Mouse (Mus musculus) stomach, postnatal 0 days (tissue): ENCODE results near the gene Pirt. TPM values are rescaled to one million over a fixed set of nuclear protein-coding genes. Genes with fewer than 3 reads are reported as not detected.

ENCODE experiments used
- ATAC-seq: fragments of 200-750 bp; cut with Nextera tagmentation; 2 replicates; pipeline ENCODE4 v1.8.0; 2017; ENCODE audit not compliant: low FRiP score, low TSS enrichment
- DNase-seq: peaks from one replicate; pipeline ENCODE4 v3.0.0-alpha.2; 2016; ENCODE audit warnings: low spot score
- H3K27ac ChIP-seq: fragments of 300-500 bp; sonication (generic); replicated peaks from 2 replicates; pipeline ENCODE4 v1.5.1; 2014; ENCODE audit warnings: mild to moderate bottlenecking, control low read depth
- H3K27me3 ChIP-seq: fragments of 300-500 bp; sonication (generic); 2 replicates; pipeline ENCODE4 v1.6.1; 2014; ENCODE audit warnings: low read length; ENCODE audit not compliant: control insufficient read depth, insufficient read depth
- H3K36me3 ChIP-seq: fragments of 300-500 bp; sonication (generic); 2 replicates; pipeline ENCODE4 v1.6.1; 2014; ENCODE audit warnings: low read length, mixed read lengths; ENCODE audit not compliant: control insufficient read depth, insufficient read depth
- H3K4me1 ChIP-seq: fragments of 300-500 bp; sonication (generic); replicated peaks from 2 replicates; pipeline ENCODE4 v1.6.1; 2014; ENCODE audit warnings: antibody characterized with exemption; ENCODE audit not compliant: control insufficient read depth, insufficient read depth
- H3K4me2 ChIP-seq: fragments of 300-500 bp; sonication (generic); replicated peaks from 2 replicates; pipeline ENCODE4 v1.6.1; 2014; ENCODE audit warnings: low read depth, mild to moderate bottlenecking, control low read depth, moderate library complexity
- H3K4me3 ChIP-seq: fragments of 300-500 bp; sonication (generic); 2 replicates; pipeline ENCODE4 v1.5.1; 2014; ENCODE audit warnings: low read depth, low read length, control low read depth
- H3K9ac ChIP-seq: fragments of 300-500 bp; sonication (generic); 2 replicates; pipeline ENCODE4 v1.6.1; 2014; ENCODE audit warnings: mild to moderate bottlenecking, low read length, control low read depth, mixed read lengths
- H3K9me3 ChIP-seq: fragments of 300-500 bp; sonication (generic); 2 replicates; pipeline ENCODE4 v1.6.1; 2016; ENCODE audit warnings: low read length; ENCODE audit not compliant: control insufficient read depth
- CTCF ChIP-seq: IDR thresholded peaks from 2 replicates; pipeline ENCODE4 v1.5.1; 2016; ENCODE audit warnings: antibody characterized with exemption, low read depth, mild to moderate bottlenecking, moderate library complexity
- EP300 ChIP-seq: optimal IDR thresholded peaks from 2 replicates; pipeline ENCODE3; 2016; ENCODE audit warnings: antibody characterized with exemption
- WGBS: fragments of 180-500 bp; shearing (Covaris S2); extraction: QIAGEN DNeasy Blood & Tissue Kit; methylation state at CpG from one replicate; pipeline ENCODE4 v1.1.7; 2014; 5-methylcytosine and 5-hydroxymethylcytosine counted together
- polyA plus RNA-seq: library from polyadenylated mRNA; unstranded; fragments of >200 nt; fragmentation: Nextera tagmentation; extraction: Ambion mirVana; gene quantifications from 2 replicates; pipeline ENCODE4 v1.2.1, GENCODE M21; 2015

Gene Pirt
- polyA plus RNA-seq, 1 experiment from 2014 or later, result 5.6 TPM

DNA sequence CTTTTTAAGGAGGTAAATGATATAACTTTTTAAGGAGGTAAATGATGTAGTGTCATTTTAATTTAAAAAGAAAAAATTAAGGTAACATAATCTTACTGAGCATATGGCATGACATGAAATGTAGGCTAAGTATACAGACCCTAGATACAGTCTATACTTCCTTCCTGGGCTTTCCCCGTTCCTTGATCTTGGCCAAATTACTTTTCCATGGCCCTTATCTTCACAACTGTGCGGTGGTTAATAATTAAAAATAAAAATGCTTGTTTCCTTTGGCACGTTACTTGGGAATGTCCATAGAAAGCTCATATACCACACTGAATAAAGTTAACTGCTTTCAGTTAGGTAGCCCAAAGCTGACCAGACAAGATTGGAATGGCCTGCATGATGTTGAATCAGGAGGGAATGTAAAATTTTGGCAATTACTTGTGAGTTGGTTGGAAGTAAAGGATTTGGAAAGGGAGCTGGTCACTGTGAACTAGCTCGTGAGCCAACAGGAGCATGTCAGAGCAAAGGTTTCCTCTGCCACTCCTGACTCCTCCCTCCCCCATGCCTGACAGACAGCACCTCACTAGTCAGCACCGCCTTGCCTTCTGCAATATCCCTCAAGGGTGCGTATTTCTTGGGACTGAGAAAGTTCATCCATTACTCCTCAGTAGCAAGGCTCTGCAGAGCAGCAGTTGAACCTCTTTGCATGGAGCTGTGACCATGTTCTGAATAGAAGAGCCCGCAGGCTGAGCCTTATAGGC is 22.8 kb downstream of the Pirt start:
- TF ChIP-seq CTCF, result peak; percentile 4; the same call in 1 of the 2 replicates
- TF ChIP-seq EP300, result no peak
- ATAC-seq, result peak; percentile 81
- peak; percentile 65 for DNase-seq
- 52% methylated on average over 7 of the region's 7 CpGs for WGBS
- Histone ChIP-seq H3K4me3 (no peak overlapping the region), H3K36me3 (no peaks in the 10 kb centered on the region), H3K4me2 (no peak overlapping the region), H3K4me1 (no peaks in the 10 kb centered on the region), H3K27ac (0 out of 2 replicates have a peak overlapping the region, but pooled peaks have one; percentile 35), H3K27me3 (no peaks in the 10 kb centered on the region), H3K9me3 (no peaks in the 10 kb centered on the region), H3K9ac (no peak overlapping the region)

DNA sequence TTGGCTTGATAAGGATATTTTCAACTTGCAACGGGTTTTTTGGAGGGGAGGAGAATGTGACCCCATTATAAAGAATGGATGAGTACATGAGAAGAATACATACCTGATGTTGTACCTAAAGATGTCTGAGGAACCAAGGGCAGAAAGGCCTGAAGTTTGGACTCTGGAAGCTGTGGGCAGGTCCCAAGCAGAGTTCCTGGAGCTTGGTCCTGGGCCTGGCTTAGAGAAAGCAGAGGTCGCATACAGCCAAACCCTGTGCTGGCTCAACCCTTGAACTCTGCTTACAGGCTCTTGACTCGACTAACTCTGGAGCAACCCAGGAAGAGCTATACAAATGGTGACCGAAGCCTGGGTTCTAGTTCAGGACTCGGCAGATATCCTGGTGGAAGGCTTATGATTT is 30.2 kb downstream of the Pirt start:
- ATAC-seq (no peak), DNase-seq (no peak)
- Histone ChIP-seq H3K9ac (no peak overlapping the region), H3K27me3 (no peaks in the 10 kb centered on the region), H3K36me3 (no peaks in the 10 kb centered on the region), H3K4me1 (no peaks in the 10 kb centered on the region), H3K9me3 (no peaks in the 10 kb centered on the region), H3K4me2 (no peak overlapping the region), H3K4me3 (no peak overlapping the region), H3K27ac (no peak overlapping the region)
- no peak for TF ChIP-seq EP300
- TF ChIP-seq CTCF, result no peak
- 95% methylated on average over 5 of the region's 5 CpGs for WGBS

GRCm38 (mm10) chr11:66945224-66945767 is 33.5 kb downstream of the Pirt start:
- no peak for TF ChIP-seq EP300
- TF ChIP-seq CTCF, result peak; percentile 33

GRCm38 (mm10) chr11:66946521-66946920 is 34.7 kb downstream of the Pirt start:
- no peak for DNase-seq
- H3K27ac ChIP-seq, result peak overlapping the region; percentile 78
- 0 out of 2 replicates have a peak overlapping the region, but pooled peaks have one; percentile 13 for H3K9ac ChIP-seq
- 48% methylated on average over 6 of the region's 6 CpGs for WGBS
- H3K36me3 ChIP-seq, result no peaks in the 10 kb centered on the region
- no peaks in the 10 kb centered on the region for H3K4me1 ChIP-seq
- H3K9me3 ChIP-seq, result no peaks in the 10 kb centered on the region
- peak; percentile 77 for ATAC-seq
- no peak overlapping the region for H3K4me2 ChIP-seq
- TF ChIP-seq EP300, result no peak
- peak; percentile 36 for TF ChIP-seq CTCF
- no peak overlapping the region for H3K4me3 ChIP-seq
- no peaks in the 10 kb centered on the region for H3K27me3 ChIP-seq

More at GRCm38 (mm10) chr11:66945224-66945767, 33.5 kb downstream of the Pirt start:
- DNase-seq (peak; percentile 61), ATAC-seq (peak; percentile 92)
- WGBS, result 36% methylated on average over 2 of the region's 2 CpGs
- no peaks in the 10 kb centered on the region for H3K9me3 ChIP-seq
- H3K36me3 ChIP-seq, result no peaks in the 10 kb centered on the region
- no peak overlapping the region for H3K9ac ChIP-seq
- no peaks in the 10 kb centered on the region for H3K4me1 ChIP-seq
- no peak overlapping the region for H3K4me3 ChIP-seq
- H3K27me3 ChIP-seq, result no peaks in the 10 kb centered on the region
- peak overlapping the region; percentile 56 for H3K27ac ChIP-seq
- H3K4me2 ChIP-seq, result no peak overlapping the region

GRCm38 (mm10) chr11:66946922-66947321 is 35.1 kb downstream of the Pirt start:
- Histone ChIP-seq H3K4me2 (0 out of 2 replicates have a peak overlapping the region, but pooled peaks have one; percentile 9), H3K27me3 (no peaks in the 10 kb centered on the region), H3K27ac (peak overlapping the region; percentile 78), H3K4me3 (no peak overlapping the region), H3K36me3 (no peaks in the 10 kb centered on the region), H3K9me3 (no peaks in the 10 kb centered on the region), H3K9ac (0 out of 2 replicates have a peak overlapping the region, but pooled peaks have one; percentile 13), H3K4me1 (no peaks in the 10 kb centered on the region)
- DNase-seq, result peak; percentile 68
- ATAC-seq, result peak; percentile 81
- TF ChIP-seq CTCF (no peak), EP300 (no peak)
- 57% methylated on average over 6 of the region's 6 CpGs for WGBS

GRCm38 (mm10) chr11:66956303-66956702 is 44.5 kb downstream of the Pirt start, which contains the start of gene Tmem238l:
Gene Tmem238l (plus strand): TSS chr11:66956638.
- Histone ChIP-seq H3K27ac (peak within 1 kb of the TSS; percentile 69), H3K9ac (no peak within 1 kb of the TSS), H3K4me2 (peak within 1 kb of the TSS; percentile 32), H3K9me3 (no peaks in the 10 kb centered on the region), H3K36me3 (no peaks in the 10 kb centered on the region), H3K4me3 (peak within 1 kb of the TSS; percentile 4; the same call in 1 of the 2 replicates), H3K27me3 (no peaks in the 10 kb centered on the region), H3K4me1 (no peaks in the 10 kb centered on the region)
- no peak for TF ChIP-seq EP300
- TF ChIP-seq CTCF, result no peak
- WGBS, result 58% methylated on average over 9 of the region's 9 CpGs
- DNase-seq (peak; percentile 70), ATAC-seq (peak; percentile 89)
